Mouse (Mus musculus) kidney, embryonic 15.5 days (tissue): ENCODE results near the gene Tns3. TPM values are rescaled to one million over a fixed set of nuclear protein-coding genes. Genes with fewer than 3 reads are reported as not detected.
A peak's percentile ranks its signal among the peaks of the same experiment; 100 is the strongest.

Source experiments
- ATAC-seq: fragments of 200-750 bp; cut with Nextera tagmentation; replicated peaks from 2 replicates; pipeline ENCODE4 v1.8.0; 2017; ENCODE audit warnings: moderate TSS enrichment; ENCODE audit not compliant: low FRiP score
- H3K27ac ChIP-seq: fragments of 300-500 bp; sonication (generic); 2 replicates; pipeline ENCODE4 v1.5.1; 2015; ENCODE audit warnings: mild to moderate bottlenecking, inconsistent platforms
- H3K27me3 ChIP-seq: fragments of 300-500 bp; sonication (generic); 2 replicates; pipeline ENCODE4 v1.6.1; 2015; ENCODE audit warnings: inconsistent platforms
- H3K36me3 ChIP-seq: fragments of 300-500 bp; sonication (generic); 2 replicates; pipeline ENCODE4 v1.6.1; 2015; ENCODE audit warnings: inconsistent platforms
- H3K4me1 ChIP-seq: fragments of 300-500 bp; sonication (generic); 2 replicates; pipeline ENCODE4 v1.6.1; 2015; ENCODE audit warnings: inconsistent platforms
- H3K4me2 ChIP-seq: fragments of 300-500 bp; sonication (generic); 2 replicates; pipeline ENCODE4 v1.6.1; 2015; ENCODE audit warnings: moderate library complexity, mild to moderate bottlenecking, inconsistent platforms
- H3K4me3 ChIP-seq: fragments of 300-500 bp; sonication (generic); replicated peaks from 2 replicates; pipeline ENCODE4 v1.5.1; 2015; ENCODE audit warnings: mild to moderate bottlenecking, inconsistent platforms
- H3K9ac ChIP-seq: fragments of 300-500 bp; sonication (generic); 2 replicates; pipeline ENCODE4 v1.6.1; 2015; ENCODE audit warnings: mild to moderate bottlenecking, inconsistent platforms
- H3K9me3 ChIP-seq: fragments of 300-500 bp; sonication (generic); replicated peaks from 2 replicates; pipeline ENCODE4 v1.6.1; 2016; ENCODE audit warnings: inconsistent platforms
- WGBS: fragments of 180-500 bp; shearing (Covaris S2); methylation state at CpG from one replicate; pipeline ENCODE4 v1.1.7; 2015; ENCODE audit warnings: mixed read lengths; 5-methylcytosine and 5-hydroxymethylcytosine counted together
- polyA plus RNA-seq: library from polyadenylated mRNA; unstranded; fragments of >200 nt; fragmentation: Nextera tagmentation; extraction: Ambion mirVana; gene quantifications from 2 replicates; pipeline ENCODE4 v1.2.1, GENCODE M21; 2015

Gene Tns3
- polyA plus RNA-seq: 25.7 and 27.7 TPM in 2 replicates

GRCm38 (mm10) chr11:8664393-8664743 lies at the start of gene Tns3:
TSS of gene Tns3 (minus strand) at chr11:8664535.
- Histone ChIP-seq H3K27ac (peak within 1 kb of the TSS; percentile 95), H3K4me2 (peak within 1 kb of the TSS; percentile 86), H3K9ac (peak within 1 kb of the TSS; percentile 93), H3K27me3 (no peaks in the 10 kb centered on the region), H3K4me1 (peaks cover 46% of the 10 kb centered on the region), H3K9me3 (no peaks in the 10 kb centered on the region; the same call in 1 of the 2 replicates), H3K4me3 (peak within 1 kb of the TSS; percentile 77), H3K36me3 (no peaks in the 10 kb centered on the region)
- 0% methylated on average over 37 of the region's 37 CpGs for WGBS
- ATAC-seq: peak; percentile 79

DNA sequence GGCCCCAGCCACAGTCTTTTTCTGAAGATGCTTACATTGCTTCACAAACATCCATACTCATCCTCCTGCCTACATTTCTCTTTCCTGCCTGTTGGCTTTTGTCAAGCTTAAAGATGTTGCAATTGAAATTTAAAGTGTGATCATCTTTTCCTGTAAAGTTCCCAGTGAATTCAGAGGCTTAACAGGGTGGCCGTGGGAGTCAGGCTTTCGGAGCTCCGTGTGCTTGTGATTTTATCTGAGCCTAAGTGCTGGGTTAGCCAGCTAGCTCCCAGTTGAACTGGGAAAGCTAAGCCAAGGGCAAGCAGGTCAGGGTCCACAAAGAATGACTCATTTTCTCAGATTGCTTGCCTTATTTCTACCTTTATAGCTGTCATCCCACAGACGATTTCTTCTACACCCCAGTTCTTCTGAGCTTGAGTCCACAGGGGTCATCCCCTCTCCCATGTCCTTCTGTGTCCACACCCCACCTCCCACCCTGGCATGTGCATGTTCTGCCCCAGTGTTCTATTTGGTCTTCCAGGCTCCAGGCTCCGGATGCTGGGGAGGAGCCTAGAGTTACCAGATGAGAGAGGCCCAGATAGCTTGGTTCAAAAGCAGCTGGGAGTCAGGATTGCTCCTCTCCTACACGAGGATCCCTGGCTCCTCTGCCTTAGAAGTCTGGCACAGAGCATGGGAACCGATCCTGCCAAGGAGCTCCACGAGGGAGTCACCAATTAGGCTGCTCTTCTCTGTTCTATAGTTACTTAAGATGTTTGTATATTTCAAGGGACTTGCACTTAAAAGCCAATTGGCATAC lies 42.1 kb upstream of the Tns3 start:
- H3K27ac ChIP-seq: peak overlapping the region; percentile 64

GRCm38 (mm10) chr11:8705156-8705555 lies 40.8 kb upstream of the Tns3 start:
- no peak for ATAC-seq
- H3K9me3 ChIP-seq: no peaks in the 10 kb centered on the region
- 81% methylated on average over 1 of the region's 1 CpGs for WGBS
- H3K27me3 ChIP-seq: no peaks in the 10 kb centered on the region
- H3K4me1 ChIP-seq: peaks cover 28% of the 10 kb centered on the region
- no peak overlapping the region for H3K9ac ChIP-seq
- no peaks in the 10 kb centered on the region for H3K36me3 ChIP-seq
- H3K27ac ChIP-seq: no peak overlapping the region
- no peak overlapping the region for H3K4me3 ChIP-seq
- H3K4me2 ChIP-seq: no peak overlapping the region

More for the DNA sequence above, 42.1 kb upstream of the Tns3 start:
- 28% methylated on average over 8 of the region's 8 CpGs for WGBS
- ATAC-seq: no peak; the same call in 1 of the 2 replicates
- no peak overlapping the region for H3K4me3 ChIP-seq
- no peak overlapping the region for H3K4me2 ChIP-seq
- H3K27me3 ChIP-seq: no peaks in the 10 kb centered on the region
- no peaks in the 10 kb centered on the region for H3K36me3 ChIP-seq
- H3K4me1 ChIP-seq: peaks cover 19% of the 10 kb centered on the region
- H3K9ac ChIP-seq: no peak overlapping the region
- no peaks in the 10 kb centered on the region for H3K9me3 ChIP-seq

DNA sequence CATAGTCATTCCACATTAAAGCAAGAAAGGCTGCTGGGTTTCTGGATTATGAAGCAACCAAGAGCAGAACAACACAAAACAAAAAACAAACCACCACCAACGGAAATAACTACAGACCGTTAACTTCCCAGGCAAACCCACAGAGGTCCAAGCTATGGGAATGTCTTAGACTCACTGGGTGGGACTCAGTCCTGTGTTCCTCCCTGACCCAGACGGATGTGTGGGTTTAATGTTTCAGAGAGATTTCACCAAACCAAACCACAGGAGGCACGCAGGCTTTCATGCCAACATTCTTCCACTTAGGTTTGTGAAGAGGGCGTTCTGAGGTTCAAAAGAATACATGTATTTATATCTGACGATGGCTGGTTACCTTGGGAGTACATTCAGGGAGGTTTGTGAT lies 39.5 kb upstream of the Tns3 start:
- Histone ChIP-seq H3K4me1 (peaks cover 28% of the 10 kb centered on the region), H3K9ac (no peak overlapping the region), H3K9me3 (no peaks in the 10 kb centered on the region), H3K36me3 (no peaks in the 10 kb centered on the region), H3K4me3 (no peak overlapping the region), H3K27me3 (no peaks in the 10 kb centered on the region), H3K27ac (no peak overlapping the region), H3K4me2 (no peak overlapping the region)
- no peak for ATAC-seq
- 76% methylated on average over 6 of the region's 6 CpGs for WGBS

DNA sequence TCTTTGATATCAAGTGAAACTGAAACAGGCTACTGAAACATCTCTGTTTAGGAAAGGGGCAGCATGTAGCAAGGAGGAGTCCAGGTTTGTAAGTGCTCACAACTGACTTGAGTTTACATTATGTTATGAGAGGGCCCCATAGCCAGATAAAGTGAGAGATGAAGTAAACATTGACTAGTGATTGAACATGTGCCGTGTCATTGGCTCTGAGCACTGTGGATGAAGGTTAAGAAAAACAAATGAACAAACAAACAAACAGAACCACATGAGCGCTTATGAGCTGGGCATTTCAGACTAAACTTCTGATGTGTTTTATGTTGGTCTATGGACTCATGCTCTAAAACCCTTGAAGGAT lies 38.2 kb upstream of the Tns3 start:
- no peak for ATAC-seq
- Histone ChIP-seq H3K4me3 (no peak overlapping the region), H3K27me3 (no peaks in the 10 kb centered on the region), H3K9ac (no peak overlapping the region), H3K4me1 (peaks cover 28% of the 10 kb centered on the region), H3K36me3 (no peaks in the 10 kb centered on the region), H3K9me3 (no peaks in the 10 kb centered on the region), H3K4me2 (no peak overlapping the region), H3K27ac (no peak overlapping the region)
- WGBS: 89% methylated on average over 2 of the region's 2 CpGs

DNA sequence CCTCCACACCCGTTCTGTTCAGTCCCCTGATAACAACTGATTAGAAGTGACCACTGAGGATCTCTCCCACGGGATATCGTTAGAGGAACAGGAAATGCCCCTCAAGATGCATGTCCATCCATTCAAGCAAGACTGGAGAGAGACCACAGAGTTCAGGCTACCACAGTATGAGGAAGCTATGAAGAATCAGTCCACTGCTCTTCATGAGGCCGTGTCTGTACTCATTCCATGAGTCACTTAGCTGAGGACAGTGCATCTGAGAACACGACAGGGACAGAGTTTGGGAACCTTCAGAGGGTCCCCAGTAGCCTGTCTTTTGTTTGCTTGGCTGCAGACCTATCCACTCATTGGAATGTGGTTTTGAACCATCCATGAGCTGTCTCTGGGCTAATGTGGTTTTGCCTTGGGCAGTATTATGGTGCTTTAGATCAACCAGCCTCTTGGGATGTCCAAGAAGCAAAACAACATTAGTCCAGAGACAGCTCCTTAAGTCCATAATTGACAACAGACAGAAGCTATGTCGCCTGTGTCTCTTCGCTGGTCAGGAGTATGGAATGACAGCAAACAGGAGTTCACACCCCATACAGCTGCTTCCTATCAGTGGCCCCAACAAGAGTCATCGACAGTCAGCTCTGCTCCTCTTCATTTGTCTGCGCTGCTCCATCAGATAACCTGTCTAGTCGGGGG lies 37.7 kb upstream of the Tns3 start:
- no peak overlapping the region for H3K9ac ChIP-seq
- no peak overlapping the region for H3K4me2 ChIP-seq
- H3K9me3 ChIP-seq: no peaks in the 10 kb centered on the region
- H3K4me1 ChIP-seq: peaks cover 28% of the 10 kb centered on the region
- no peaks in the 10 kb centered on the region for H3K36me3 ChIP-seq
- peak; percentile 38; the same call in 1 of the 2 replicates for ATAC-seq
- WGBS: 56% methylated on average over 10 of the region's 10 CpGs
- H3K27me3 ChIP-seq: no peaks in the 10 kb centered on the region
- H3K27ac ChIP-seq: peak overlapping the region; percentile 55; the same call in 1 of the 2 replicates
- H3K4me3 ChIP-seq: no peak overlapping the region

DNA sequence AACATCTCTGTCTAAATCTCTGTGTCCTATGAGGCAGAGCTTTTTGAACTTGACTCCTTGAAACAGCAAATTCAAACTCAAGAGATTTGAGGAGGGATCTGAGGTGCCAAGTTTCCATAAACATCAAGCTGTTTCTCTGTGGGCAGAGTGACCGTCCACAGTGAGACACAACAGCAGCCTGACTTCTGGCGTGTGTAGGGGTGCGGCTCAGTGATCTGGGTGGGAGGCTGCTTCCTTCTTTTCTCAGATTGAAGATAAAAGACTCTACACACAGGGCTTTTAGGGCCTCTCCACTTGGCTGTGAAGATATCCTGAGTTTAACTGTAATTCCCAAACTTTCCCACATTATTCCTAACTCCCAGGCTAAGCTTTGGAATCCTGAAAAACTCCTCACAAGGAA lies 37.1 kb upstream of the Tns3 start:
- no peak overlapping the region for H3K4me3 ChIP-seq
- H3K27me3 ChIP-seq: no peaks in the 10 kb centered on the region
- no peaks in the 10 kb centered on the region for H3K36me3 ChIP-seq
- no peak overlapping the region for H3K4me2 ChIP-seq
- peak overlapping the region; percentile 55; the same call in 1 of the 2 replicates for H3K27ac ChIP-seq
- ATAC-seq: no peak
- H3K9me3 ChIP-seq: no peaks in the 10 kb centered on the region
- no peak overlapping the region for H3K9ac ChIP-seq
- 29% methylated on average over 3 of the region's 3 CpGs for WGBS
- peaks cover 24% of the 10 kb centered on the region for H3K4me1 ChIP-seq

DNA sequence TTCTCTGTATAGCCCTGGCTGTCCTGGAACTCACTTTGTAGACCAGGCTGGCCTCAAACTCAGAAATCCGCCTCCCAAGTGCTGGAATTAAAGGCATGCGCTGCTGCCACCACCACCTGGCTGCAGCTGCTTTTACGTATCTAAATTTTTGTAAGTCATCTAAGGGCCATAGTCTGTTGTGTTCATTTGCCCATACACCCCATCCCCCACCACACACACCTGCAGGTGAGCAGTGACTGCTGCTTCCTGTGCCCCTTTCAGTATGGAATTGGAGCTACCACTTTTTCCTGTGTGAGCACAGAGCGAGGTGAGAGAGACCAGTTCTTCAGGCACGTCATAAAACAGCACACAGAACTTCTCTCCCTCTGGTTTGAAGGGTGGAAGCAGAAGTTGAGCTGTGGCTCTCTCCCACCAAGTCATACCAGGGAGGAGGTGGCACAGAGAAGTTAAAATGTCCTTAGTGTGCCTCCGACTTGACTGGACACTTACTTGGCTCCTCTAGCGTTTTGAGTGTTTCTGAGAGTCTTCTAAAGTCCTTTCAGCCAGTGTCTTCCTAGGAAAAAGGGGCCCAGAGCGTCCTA lies 36.4 kb upstream of the Tns3 start:
- 71% methylated on average over 8 of the region's 8 CpGs for WGBS
- Histone ChIP-seq H3K27ac (peak overlapping the region; percentile 55; the same call in 1 of the 2 replicates), H3K27me3 (no peaks in the 10 kb centered on the region), H3K9me3 (no peaks in the 10 kb centered on the region), H3K4me2 (no peak overlapping the region), H3K4me1 (peaks cover 20% of the 10 kb centered on the region), H3K9ac (no peak overlapping the region), H3K4me3 (no peak overlapping the region), H3K36me3 (no peaks in the 10 kb centered on the region)
- ATAC-seq: no peak

GRCm38 (mm10) chr11:8699777-8700176 lies 35.4 kb upstream of the Tns3 start:
- no peaks in the 10 kb centered on the region for H3K9me3 ChIP-seq
- WGBS: 67% methylated on average over 5 of the region's 5 CpGs
- H3K36me3 ChIP-seq: no peaks in the 10 kb centered on the region
- peaks cover 20% of the 10 kb centered on the region for H3K4me1 ChIP-seq
- no peaks in the 10 kb centered on the region for H3K27me3 ChIP-seq
- no peak overlapping the region for H3K9ac ChIP-seq
- H3K27ac ChIP-seq: no peak overlapping the region
- no peak for ATAC-seq
- H3K4me2 ChIP-seq: no peak overlapping the region
- H3K4me3 ChIP-seq: no peak overlapping the region

DNA sequence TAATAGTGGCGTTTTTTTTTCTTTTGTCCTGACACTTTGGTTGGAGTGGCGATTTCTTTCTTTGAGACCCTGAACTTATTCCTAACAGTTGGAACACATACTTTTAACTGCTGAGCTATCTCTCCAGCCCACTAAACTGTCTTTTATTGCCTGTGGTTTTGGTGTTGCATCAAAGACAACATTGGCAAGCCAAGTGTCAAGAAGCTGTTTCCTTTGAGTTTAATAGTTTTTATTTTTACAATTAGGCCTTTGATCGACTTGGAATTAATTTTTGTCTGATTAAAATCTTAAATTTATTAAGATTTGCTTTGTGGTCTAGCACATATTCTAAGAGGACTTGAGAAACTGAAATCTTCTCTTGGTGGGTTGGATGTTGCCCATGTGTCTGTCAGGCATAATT lies 33.3 kb upstream of the Tns3 start:
- Histone ChIP-seq H3K4me3 (no peak overlapping the region), H3K27me3 (no peaks in the 10 kb centered on the region), H3K9ac (no peak overlapping the region), H3K36me3 (no peaks in the 10 kb centered on the region), H3K4me2 (no peak overlapping the region), H3K9me3 (no peaks in the 10 kb centered on the region), H3K27ac (peak overlapping the region; percentile 49; the same call in 1 of the 2 replicates), H3K4me1 (peaks cover 33% of the 10 kb centered on the region)
- no peak for ATAC-seq
- WGBS: 80% methylated on average over 3 of the region's 3 CpGs

DNA sequence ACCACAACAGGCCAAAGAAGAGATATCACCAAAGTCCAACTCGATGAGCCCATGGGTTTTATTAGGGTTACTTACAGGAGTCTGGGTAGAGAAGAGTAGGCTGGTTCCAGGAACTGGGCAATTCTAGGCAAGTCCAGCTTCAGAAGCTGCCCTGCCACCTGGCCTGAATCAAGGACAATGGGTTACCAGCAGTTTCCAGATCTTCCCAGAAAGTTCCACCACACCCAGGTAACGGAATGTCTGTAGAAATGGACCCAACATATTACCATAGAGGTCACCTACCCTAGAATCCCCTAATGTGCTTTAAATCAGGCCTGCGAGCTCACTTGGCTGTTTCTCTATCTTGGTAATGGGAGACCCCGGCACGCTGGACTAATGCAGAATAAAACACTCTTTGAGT lies 29.8 kb upstream of the Tns3 start:
- Histone ChIP-seq H3K27me3 (no peaks in the 10 kb centered on the region), H3K4me1 (peaks cover 27% of the 10 kb centered on the region)
- WGBS: 93% methylated on average over 5 of the region's 5 CpGs

More for the DNA sequence above, 29.8 kb upstream of the Tns3 start:
- Histone ChIP-seq H3K4me2 (no peak overlapping the region), H3K4me3 (no peak overlapping the region), H3K9ac (no peak overlapping the region), H3K36me3 (no peaks in the 10 kb centered on the region), H3K9me3 (no peaks in the 10 kb centered on the region), H3K27ac (peak overlapping the region; percentile 92; the same call in 1 of the 2 replicates)
- no peak for ATAC-seq
